Mouse (Mus musculus) MEL (cell line): ENCODE results near the gene Pak6. TPM values are rescaled to one million over a fixed set of nuclear protein-coding genes. Genes with fewer than 3 reads are reported as not detected.

Source experiments
- DNase-seq: peaks from one replicate; pipeline ENCODE4 v3.0.0; 2011; ENCODE audit warnings: low read depth, low spot score
- H3K27ac ChIP-seq: 2 replicates; pipeline ENCODE4 v1.5.1; 2012; ENCODE audit warnings: low read depth, mild to moderate bottlenecking, control low read depth, low read length, moderate library complexity; ENCODE audit not compliant: control insufficient read depth
- H3K27me3 ChIP-seq, 2 experiments: fragments of 150-350 bp in 1 of 2; sonication (generic) in 1 of 2; 2 replicates each; pipeline ENCODE4 v1.6.1; 2012; ENCODE audit warnings: low read length in 2 of 2, mild to moderate bottlenecking in 2 of 2, improper control_type of control experiment in 1 of 2, moderate library complexity in 1 of 2; ENCODE audit not compliant: insufficient read depth in 2 of 2, control insufficient read depth in 1 of 2
- H3K36me3 ChIP-seq, 2 experiments: 2 replicates each; pipeline ENCODE4 v1.6.1; 2012 to 2014; ENCODE audit warnings: low read length in 2 of 2, improper control_type of control experiment in 1 of 2, inconsistent platforms in 1 of 2, mild to moderate bottlenecking in 1 of 2; ENCODE audit not compliant: insufficient read depth in 2 of 2, control insufficient read depth in 1 of 2
- H3K4me1 ChIP-seq, 2 experiments: fragments of 150-350 bp in 1 of 2; sonication (generic) in 1 of 2; 2 replicates each; pipeline ENCODE4 v1.6.1; 2012; ENCODE audit warnings: low read length in 2 of 2, improper control_type of control experiment in 1 of 2, mild to moderate bottlenecking in 1 of 2; ENCODE audit not compliant: insufficient read depth in 2 of 2, control insufficient read depth in 1 of 2
- H3K4me3 ChIP-seq, 2 experiments: fragments of 150-350 bp in 1 of 2; sonication (generic) in 1 of 2; 2 replicates each; pipeline ENCODE4 v1.5.1; 2012; ENCODE audit warnings: low read depth in 2 of 2, low read length in 2 of 2, mild to moderate bottlenecking in 2 of 2, moderate library complexity in 2 of 2, control low read depth in 1 of 2, improper control_type of control experiment in 1 of 2; ENCODE audit not compliant: control insufficient read depth in 1 of 2, insufficient read depth in 1 of 2
- H3K79me2 ChIP-seq: 2 replicates; pipeline ENCODE4 v1.6.1; 2012; ENCODE audit warnings: mild to moderate bottlenecking, low read length, moderate library complexity; ENCODE audit not compliant: control insufficient read depth, poor library complexity, insufficient read depth
- H3K9ac ChIP-seq: 2 replicates; pipeline ENCODE4 v1.6.1; 2012; ENCODE audit warnings: low read depth, mild to moderate bottlenecking, control low read depth, low read length, moderate library complexity; ENCODE audit not compliant: control insufficient read depth, poor library complexity, severe bottlenecking
- H3K9me3 ChIP-seq: fragments of 150-350 bp; sonication (generic); replicated peaks from 2 replicates; pipeline ENCODE4 v1.6.1; 2012; ENCODE audit warnings: mild to moderate bottlenecking, low read length, improper control_type of control experiment, moderate library complexity; ENCODE audit not compliant: insufficient read depth
- CHD1 ChIP-seq: IDR thresholded peaks from 2 replicates; pipeline ENCODE4 v1.6.1; 2012; ENCODE audit warnings: low read depth, mild to moderate bottlenecking, inconsistent platforms, low read length, improper control_type of control experiment
- CHD2 ChIP-seq: IDR thresholded peaks from 2 replicates; pipeline ENCODE4 v1.6.1; 2011; ENCODE audit warnings: low read length, improper control_type of control experiment
- CTCF ChIP-seq, 3 experiments: IDR thresholded peaks in 2 of 3; conservative IDR thresholded peaks in 1 of 3; 2 replicates each; pipeline ENCODE4 v1.5.1; 2011 to 2012; ENCODE audit warnings: low read length in 3 of 3, low read depth in 2 of 3, mild to moderate bottlenecking in 2 of 3, improper control_type of control experiment in 1 of 3, inconsistent platforms in 1 of 3, mixed read lengths in 1 of 3, moderate library complexity in 1 of 3; ENCODE audit not compliant: control insufficient read depth in 1 of 3, insufficient read depth in 1 of 3, poor library complexity in 1 of 3, severe bottlenecking in 1 of 3
- E2F4 ChIP-seq: IDR thresholded peaks from 2 replicates; pipeline ENCODE4 v1.6.1; 2011; ENCODE audit warnings: low read depth, low read length, improper control_type of control experiment, borderline replicate concordance
- ELF1 ChIP-seq: IDR thresholded peaks from 2 replicates; pipeline ENCODE4 v1.6.1; 2014; ENCODE audit warnings: low read depth, mild to moderate bottlenecking, inconsistent platforms, low read length, improper control_type of control experiment, moderate library complexity
- EP300 ChIP-seq, 2 experiments: IDR thresholded peaks; 2 replicates each; pipeline ENCODE4 v1.6.1; 2011; ENCODE audit warnings: improper control_type of control experiment in 2 of 2, low read length in 2 of 2, low read depth in 1 of 2, mild to moderate bottlenecking in 1 of 2
- ETS1 ChIP-seq: IDR thresholded peaks from 2 replicates; pipeline ENCODE4 v1.6.1; 2012; ENCODE audit warnings: low read depth, mild to moderate bottlenecking, inconsistent platforms, low read length, improper control_type of control experiment, moderate library complexity
- GATA1 ChIP-seq: IDR thresholded peaks from 2 replicates; pipeline ENCODE4 v1.6.1; 2011; ENCODE audit warnings: low read depth, low read length, improper control_type of control experiment
- HCFC1 ChIP-seq: IDR thresholded peaks from 2 replicates; pipeline ENCODE4 v1.6.1; 2012; ENCODE audit warnings: low read depth, mild to moderate bottlenecking, inconsistent platforms, low read length, improper control_type of control experiment, moderate library complexity
- JUND ChIP-seq: IDR thresholded peaks from 2 replicates; pipeline ENCODE4 v1.6.1; 2011; ENCODE audit warnings: low read depth, mild to moderate bottlenecking, improper control_type of control experiment, low read length
- KAT2A ChIP-seq: conservative IDR thresholded peaks from 2 replicates; pipeline ENCODE4 v1.6.1; 2012; ENCODE audit warnings: low read depth, low read length, improper control_type of control experiment, inconsistent platforms
- MAFK ChIP-seq: IDR thresholded peaks from 2 replicates; pipeline ENCODE4 v1.6.1; 2011; ENCODE audit warnings: low read depth, mild to moderate bottlenecking, low read length, improper control_type of control experiment, borderline replicate concordance
- MAZ ChIP-seq: IDR thresholded peaks from 2 replicates; pipeline ENCODE4 v1.6.1; 2012; ENCODE audit warnings: low read depth, mild to moderate bottlenecking, inconsistent platforms, low read length, improper control_type of control experiment
- MXI1 ChIP-seq: IDR thresholded peaks from 2 replicates; pipeline ENCODE4 v1.6.1; 2011; ENCODE audit warnings: mild to moderate bottlenecking, low read depth, low read length, improper control_type of control experiment
- MYB ChIP-seq: IDR thresholded peaks from 2 replicates; pipeline ENCODE4 v1.6.1; 2011; ENCODE audit warnings: mild to moderate bottlenecking, low read depth, low read length, improper control_type of control experiment
- NELFE ChIP-seq: IDR thresholded peaks from 2 replicates; pipeline ENCODE4 v1.6.1; 2011; ENCODE audit warnings: low read depth, low read length, improper control_type of control experiment
- POLR2AphosphoS5 ChIP-seq: IDR thresholded peaks from 2 replicates; pipeline ENCODE4 v1.6.1; 2012; ENCODE audit warnings: low read depth, borderline replicate concordance, mild to moderate bottlenecking, inconsistent platforms, low read length, moderate library complexity, mixed read lengths
- RAD21 ChIP-seq: IDR thresholded peaks from 2 replicates; pipeline ENCODE4 v1.6.1; 2011; ENCODE audit warnings: mild to moderate bottlenecking, low read depth, low read length, improper control_type of control experiment
- SIN3A ChIP-seq: IDR thresholded peaks from 2 replicates; pipeline ENCODE4 v1.6.1; 2012; ENCODE audit warnings: low read length, improper control_type of control experiment, inconsistent platforms
- SMC3 ChIP-seq: IDR thresholded peaks from 2 replicates; pipeline ENCODE4 v1.6.1; 2011; ENCODE audit warnings: low read depth, low read length, improper control_type of control experiment
- TAL1 ChIP-seq: IDR thresholded peaks from 2 replicates; pipeline ENCODE4 v1.6.1; 2012; ENCODE audit warnings: mild to moderate bottlenecking, inconsistent platforms, low read length, moderate library complexity, mixed read lengths
- TBP ChIP-seq: IDR thresholded peaks from 2 replicates; pipeline ENCODE4 v1.8.0; 2011; ENCODE audit warnings: low read depth, low read length, improper control_type of control experiment
- TCF12 ChIP-seq: IDR thresholded peaks from 2 replicates; pipeline ENCODE4 v1.6.1; 2014; ENCODE audit warnings: low read depth, mild to moderate bottlenecking, inconsistent platforms, low read length, improper control_type of control experiment, moderate library complexity
- UBTF ChIP-seq: IDR thresholded peaks from 2 replicates; pipeline ENCODE4 v1.6.1; 2012; ENCODE audit warnings: low read depth, mild to moderate bottlenecking, inconsistent platforms, low read length, improper control_type of control experiment, moderate library complexity, borderline replicate concordance; ENCODE audit not compliant: insufficient read depth
- USF2 ChIP-seq, 2 experiments: IDR thresholded peaks; 2 replicates each; pipeline ENCODE4 v1.6.1; 2011 to 2012; ENCODE audit warnings: improper control_type of control experiment in 2 of 2, low read length in 2 of 2, borderline replicate concordance in 1 of 2, inconsistent platforms in 1 of 2, low read depth in 1 of 2, mild to moderate bottlenecking in 1 of 2; ENCODE audit not compliant: insufficient read depth in 1 of 2
- ZC3H11A ChIP-seq: IDR thresholded peaks from 2 replicates; pipeline ENCODE4 v1.6.1; 2012; ENCODE audit warnings: low read depth, mild to moderate bottlenecking, inconsistent platforms, low read length, improper control_type of control experiment
- ZKSCAN1 ChIP-seq: IDR thresholded peaks from 2 replicates; pipeline ENCODE4 v1.6.1; 2012; ENCODE audit warnings: low read depth, mild to moderate bottlenecking, inconsistent platforms, low read length, improper control_type of control experiment, moderate library complexity
- ZNF384 ChIP-seq: IDR thresholded peaks from 2 replicates; pipeline ENCODE4 v1.6.1; 2012; ENCODE audit warnings: low read depth, mild to moderate bottlenecking, inconsistent platforms, low read length, improper control_type of control experiment
- polyA plus RNA-seq, 2 experiments: library from polyadenylated mRNA; stranded (reverse) in 1 of 2; unstranded in 1 of 2; fragments of >175 nt in 1 of 2; fragments of >200 nt in 1 of 2; gene quantifications; 2 replicates each; pipeline versions ENCODE4 v1.2.1 to v1.2.4; 2012; ENCODE audit warnings: low replicate concordance in 2 of 2, low read depth in 1 of 2; ENCODE audit not compliant: insufficient read length in 2 of 2, insufficient read depth in 1 of 2, missing spikeins in 1 of 2
- total RNA-seq: library from RNA; depleted of rRNA; stranded (reverse); fragments of 300-350 nt; gene quantifications from 2 replicates; pipeline ENCODE4 v1.2.3, GENCODE M21; 2012

The Pak6 gene
- total and polyA plus RNA-seq, 3 experiments = 25.4 to 25.9 TPM; not detected in 1

DNA sequence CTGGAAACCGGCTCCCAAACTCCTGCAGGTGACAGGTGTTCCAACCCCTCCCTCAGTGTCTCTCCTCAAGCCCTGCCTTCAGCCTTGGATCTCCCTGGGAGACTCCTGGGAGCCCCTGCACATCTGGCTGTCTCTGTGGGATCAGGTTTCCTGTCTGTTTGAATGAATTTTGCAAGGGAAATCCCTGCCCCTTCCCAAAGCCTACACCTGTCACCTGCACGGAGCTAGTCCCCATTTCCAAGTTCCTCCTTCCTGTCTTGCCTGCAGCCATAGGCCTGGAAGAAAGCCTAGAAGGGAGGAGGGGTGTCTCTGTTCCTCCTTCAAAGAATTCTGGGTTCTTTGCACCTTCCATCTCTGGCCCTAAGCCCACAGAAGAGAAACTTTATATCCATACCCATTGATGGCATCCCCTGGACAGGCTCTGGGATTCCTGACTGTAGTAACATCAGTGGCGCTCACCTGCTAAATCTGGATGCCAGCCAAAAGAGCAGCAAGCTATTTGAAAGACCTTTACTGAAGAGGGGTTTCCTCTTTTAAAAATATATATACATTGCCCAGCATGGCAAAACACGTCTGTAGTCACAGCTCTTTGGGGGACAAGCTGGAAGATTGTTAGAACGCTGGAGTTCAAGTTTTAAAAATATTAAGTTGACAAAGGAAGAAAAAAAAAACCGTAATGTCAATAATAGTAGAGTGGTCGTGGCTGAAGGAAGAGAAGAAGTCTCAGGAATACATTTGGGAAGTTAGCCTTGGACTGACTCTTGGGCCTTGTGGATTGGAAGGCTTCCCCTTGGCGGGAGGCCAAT is 66.9 kb downstream of the Pak6 start:
- Histone ChIP-seq H3K27me3 (no peaks in the 10 kb centered on the region), H3K27ac (peak overlapping the region; percentile 89), H3K4me1 (peaks cover 5 to 16% of the 10 kb centered on the region in 2 experiments), H3K4me3 (peak overlapping the region; percentile 1 to 26; a peak in 1 of 4 replicates), H3K9ac (peak overlapping the region; percentile 56), H3K79me2 (peaks cover 15% of the 10 kb centered on the region), H3K9me3 (no peaks in the 10 kb centered on the region), H3K36me3 (peaks cover 0 to 16% of the 10 kb centered on the region in 2 experiments; a peak in 2 of 4 replicates)
- DNase-seq = peak; percentile 73
- TF ChIP-seq GATA1 = no peak
- peak; percentile 20; the same call in 1 of the 2 replicates for TF ChIP-seq TCF12
- no peak for TF ChIP-seq NELFE
- no peak; the same call in 1 of the 2 replicates for TF ChIP-seq TAL1
- TF ChIP-seq CHD1 = no peak
- TF ChIP-seq MAZ = no peak; the same call in 1 of the 2 replicates
- TF ChIP-seq E2F4 = 0 out of 2 replicates have a peak, but pooled peaks have one; percentile 38
- no peak for TF ChIP-seq TBP
- no peak for TF ChIP-seq CHD2
- TF ChIP-seq ELF1 = no peak
- TF ChIP-seq UBTF = no peak
- peak; percentile 42; the same call in 1 of the 2 replicates for TF ChIP-seq HCFC1
- TF ChIP-seq EP300 (IDR thresholded peaks at IDR 0.05; ENCODE audit: low read depth in 1 of 2, low read length in 2 of 2) = peak in 1 of 2 experiments; percentile 39; a peak in 1 of 4 replicates
- peak; percentile 73; the same call in 1 of the 2 replicates for TF ChIP-seq SIN3A
- no peak for TF ChIP-seq SMC3
- TF ChIP-seq MAFK = no peak
- 0 out of 2 replicates have a peak, but pooled peaks have one; percentile 50 for TF ChIP-seq MXI1
- no peak; the same call in 1 of the 2 replicates for TF ChIP-seq ZKSCAN1

- peaks cover 5 to 16% of the 10 kb centered on the region in 2 experiments for H3K4me1 ChIP-seq
- H3K79me2 ChIP-seq = peaks cover 15% of the 10 kb centered on the region
- H3K27me3 ChIP-seq = no peaks in the 10 kb centered on the region
- H3K36me3 ChIP-seq = peaks cover 0 to 18% of the 10 kb centered on the region in 2 experiments; a peak in 2 of 4 replicates
- peak overlapping the region; percentile 1 to 26; a peak in 1 of 4 replicates for H3K4me3 ChIP-seq
- H3K9ac ChIP-seq = no peak overlapping the region
- no peaks in the 10 kb centered on the region for H3K9me3 ChIP-seq
- TF ChIP-seq KAT2A = no peak
- TF ChIP-seq MXI1 = no peak; the same call in 1 of the 2 replicates
- TF ChIP-seq CTCF (IDR thresholded peaks at IDR 0.05 in 2 of 3, conservative IDR thresholded peaks at IDR 0.05 in 1 of 3; ENCODE audit: control insufficient read depth in 1 of 3, insufficient read depth in 1 of 3, low read depth in 2 of 3, low read length in 3 of 3, poor library complexity in 1 of 3, severe bottlenecking in 1 of 3) = peak; percentile 65 to 88 (median 86)
- TF ChIP-seq RAD21 = peak; percentile 77
- 0 out of 4 replicates have a peak, but pooled peaks have one; percentile 18 to 21 for TF ChIP-seq EP300 (IDR thresholded peaks at IDR 0.05; ENCODE audit: low read depth in 1 of 2, low read length in 2 of 2)
- TF ChIP-seq ZC3H11A = peak; percentile 65
- no peak for TF ChIP-seq ZNF384
- no peak for TF ChIP-seq CHD1
- TF ChIP-seq ELF1 = peak; percentile 68
- peak; percentile 28; the same call in 1 of the 2 replicates for TF ChIP-seq ETS1
- no peak for TF ChIP-seq MYB
- TF ChIP-seq MAZ = peak; percentile 86; the same call in 1 of the 2 replicates
- peak; percentile 82 for TF ChIP-seq SMC3
- TF ChIP-seq POLR2AphosphoS5 = no peak
- peak; percentile 37; the same call in 1 of the 2 replicates for TF ChIP-seq SIN3A
- TF ChIP-seq USF2 (IDR thresholded peaks at IDR 0.05; ENCODE audit: borderline replicate concordance in 1 of 2, insufficient read depth in 1 of 2, low read depth in 1 of 2, low read length in 2 of 2) = no peak
- TF ChIP-seq JUND = no peak
- no peak; the same call in 1 of the 2 replicates for TF ChIP-seq ZKSCAN1
- TF ChIP-seq E2F4 = 0 out of 2 replicates have a peak, but pooled peaks have one; percentile 3
- DNase-seq = peak; percentile 80
- no peak overlapping the region for H3K27ac ChIP-seq
These were observed 67.5 kb downstream of the Pak6 start for GRCm38 (mm10) chr2:118730622-118730915.
